Mouse (Mus musculus) adrenal gland, postnatal 25 days (tissue): ENCODE results near the gene Trp53tg5. TPM values are rescaled to one million over a fixed set of nuclear protein-coding genes. Genes with fewer than 3 reads are reported as not detected.

ENCODE experiments used
- DNase-seq: peaks from one replicate; pipeline ENCODE4 v3.0.0; 2021; ENCODE audit warnings: mixed read lengths
- total RNA-seq: library from RNA; stranded (reverse); gene quantifications from 2 replicates; pipeline ENCODE4 v1.2.3, GENCODE M21; 2021

The Trp53tg5 gene
- total RNA-seq, 1 experiment from 2014 or later: not detected

- DNase-seq: no peak
These were observed 40.9 kb downstream of the Trp53tg5 start for GRCm38 (mm10) chr2:164432541-164433191.

GRCm38 (mm10) chr2:164431676-164432465, 41.7 kb downstream of the Trp53tg5 start:
- DNase-seq: no peak

GRCm38 (mm10) chr2:164430697-164431096, 42.8 kb downstream of the Trp53tg5 start:
- no peak for DNase-seq

GRCm38 (mm10) chr2:164429881-164430615, 43.5 kb downstream of the Trp53tg5 start:
- DNase-seq: no peak

- no peak for DNase-seq
These were observed 45.1 kb downstream of the Trp53tg5 start for GRCm38 (mm10) chr2:164428451-164428850.

GRCm38 (mm10) chr2:164426952-164427351, 46.6 kb downstream of the Trp53tg5 start:
- no peak for DNase-seq

- DNase-seq: no peak
These were observed 47.4 kb downstream of the Trp53tg5 start for GRCm38 (mm10) chr2:164426121-164426520.

GRCm38 (mm10) chr2:164425401-164425800, 48.1 kb downstream of the Trp53tg5 start:
- no peak for DNase-seq

- no peak for DNase-seq
These were observed 49.1 kb downstream of the Trp53tg5 start for GRCm38 (mm10) chr2:164424406-164424805.

- DNase-seq: no peak
These were observed 50.1 kb downstream of the Trp53tg5 start for GRCm38 (mm10) chr2:164423464-164423863.

GRCm38 (mm10) chr2:164422675-164423393, 50.7 kb downstream of the Trp53tg5 start:
- no peak for DNase-seq

GRCm38 (mm10) chr2:164421979-164422378, 51.5 kb downstream of the Trp53tg5 start:
- no peak for DNase-seq

- DNase-seq: no peak
These were observed 52.2 kb downstream of the Trp53tg5 start for GRCm38 (mm10) chr2:164421306-164421705.

Other genes with a start within 250 kb of the Trp53tg5 start
- not detected in 2 replicates for gene Svs2, start 235.3 kb downstream of the Trp53tg5 start, total RNA-seq
- not detected in 2 replicates for gene Svs3b, start 217.1 kb downstream of the Trp53tg5 start, total RNA-seq
- gene Svs4, start 195.3 kb downstream of the Trp53tg5 start, total RNA-seq: not detected in 2 replicates
- gene Svs3a, start 184.5 kb downstream of the Trp53tg5 start, total RNA-seq: not detected in 2 replicates
- gene Svs6, start 157.0 kb downstream of the Trp53tg5 start, total RNA-seq: not detected in 2 replicates
- 0.73 and 3.9 TPM in 2 replicates for gene Svs5, start 141.0 kb downstream of the Trp53tg5 start, total RNA-seq
- 5.2 and 7.9 TPM in 2 replicates for gene Slpi, start 84.6 kb downstream of the Trp53tg5 start, total RNA-seq
- gene Rbpjl, start 70.6 kb downstream of the Trp53tg5 start, total RNA-seq: not detected in 2 replicates
- 0.73 and 1.3 TPM in 2 replicates for gene Matn4, start 68.6 kb downstream of the Trp53tg5 start, total RNA-seq
- gene Sdc4, start 29.8 kb downstream of the Trp53tg5 start, total RNA-seq: 75.1 and 82.0 TPM in 2 replicates
- 27.0 and 30.0 TPM in 2 replicates for gene Sys1, start 16.8 kb downstream of the Trp53tg5 start, total RNA-seq
- gene Gm20458, start 12.8 kb downstream of the Trp53tg5 start, total RNA-seq: 4.0 TPM in 1 of 2 replicates, not detected in the other
- 6.3 and 6.4 TPM in 2 replicates for gene Dbndd2, start 12.4 kb upstream of the Trp53tg5 start, total RNA-seq
- 98.3 and 99.7 TPM in 2 replicates for gene Pigt, start 23.8 kb upstream of the Trp53tg5 start, total RNA-seq
- not detected in 2 replicates for gene Wfdc2, start 88.7 kb upstream of the Trp53tg5 start, total RNA-seq
- not detected in 2 replicates for gene Spint3, start 99.7 kb upstream of the Trp53tg5 start, total RNA-seq
- gene Wfdc6a, start 111.7 kb upstream of the Trp53tg5 start, total RNA-seq: 0.58 TPM in 1 of 2 replicates, not detected in the other
- not detected in 2 replicates for gene Eppin, start 119.9 kb upstream of the Trp53tg5 start, total RNA-seq
- not detected in 2 replicates for gene Wfdc6b, start 139.8 kb upstream of the Trp53tg5 start, total RNA-seq
- not detected in 2 replicates for gene Wfdc8, start 139.9 kb upstream of the Trp53tg5 start, total RNA-seq
- gene Wfdc16, start 165.1 kb upstream of the Trp53tg5 start, total RNA-seq: not detected in 2 replicates
- gene Wfdc10, start 182.3 kb upstream of the Trp53tg5 start, total RNA-seq: not detected in 2 replicates
- gene Wfdc9, start 182.9 kb upstream of the Trp53tg5 start, total RNA-seq: not detected in 2 replicates
- not detected in 2 replicates for gene Wfdc11, start 200.4 kb upstream of the Trp53tg5 start, total RNA-seq
- gene Wfdc13, start 211.4 kb upstream of the Trp53tg5 start, total RNA-seq: not detected in 2 replicates
- gene Spint4, start 224.8 kb upstream of the Trp53tg5 start, total RNA-seq: not detected in 2 replicates
- gene Spint5, start 241.6 kb upstream of the Trp53tg5 start, total RNA-seq: not detected in 2 replicates